Mouse (Mus musculus): Measurements from ENCODE around the gene Gpr19.
A peak's percentile ranks its signal among the peaks of the same experiment; 100 is the strongest.

The Gpr19 gene

DNA sequence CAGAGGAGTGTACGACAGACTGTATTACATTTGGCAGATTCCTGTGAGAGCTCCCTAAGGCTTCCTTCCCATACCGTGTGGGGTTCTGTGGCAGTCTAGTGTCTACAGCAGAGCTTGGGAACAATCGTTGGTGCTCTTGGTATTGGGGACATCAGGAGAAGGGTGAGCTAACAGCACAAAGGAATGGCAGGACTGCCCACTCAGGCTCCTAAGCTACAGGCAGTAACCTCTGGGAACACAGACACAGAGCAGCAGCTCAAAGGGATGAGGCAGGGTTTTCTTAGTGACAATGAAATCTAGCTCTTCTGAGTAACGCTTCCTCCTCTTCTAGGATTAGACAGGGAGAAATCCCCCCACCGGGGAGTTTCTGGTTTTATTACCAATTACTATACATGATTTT lies 11.4 kb downstream of the Gpr19 start:
- DNase-seq = peak; percentile 22

DNA sequence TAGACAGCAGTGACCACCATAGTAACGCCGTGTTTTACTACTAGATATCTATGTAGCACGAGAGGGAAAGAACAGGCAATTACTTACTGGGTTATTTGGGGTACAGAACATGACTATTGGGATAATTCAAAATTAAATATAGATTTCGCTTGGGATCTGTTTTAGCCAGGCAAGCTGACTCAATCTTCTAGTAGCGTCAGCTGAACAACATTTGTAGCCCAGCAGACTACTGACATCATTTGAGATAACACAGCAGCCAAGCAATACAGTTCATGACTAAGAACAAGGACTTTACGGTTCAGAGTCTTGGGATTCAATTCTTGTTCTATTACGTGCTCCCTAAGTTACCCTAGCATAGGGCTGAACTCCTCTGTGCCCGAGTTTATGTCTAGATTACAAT lies 11.9 kb downstream of the Gpr19 start:
- no peak for DNase-seq

DNA sequence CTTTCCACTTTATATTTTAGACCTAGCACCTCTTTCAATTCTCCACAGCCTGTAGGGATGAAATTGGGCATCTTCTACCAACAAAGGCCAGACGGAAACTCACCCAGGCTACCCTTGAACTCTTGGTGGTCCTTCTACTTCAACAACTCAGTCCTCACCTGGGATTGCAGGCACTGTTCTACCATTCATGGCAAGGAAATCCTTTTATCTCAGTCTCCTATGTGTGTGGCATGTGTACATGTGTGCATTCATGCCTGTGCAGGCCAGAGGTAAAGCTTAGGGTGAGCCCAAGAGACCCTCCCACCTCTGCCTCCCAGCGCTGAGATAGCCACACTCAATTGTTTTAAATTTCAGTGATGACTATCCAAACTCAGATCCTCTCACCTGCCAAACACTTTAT lies 12.9 kb downstream of the Gpr19 start:
- DNase-seq = no peak

DNA sequence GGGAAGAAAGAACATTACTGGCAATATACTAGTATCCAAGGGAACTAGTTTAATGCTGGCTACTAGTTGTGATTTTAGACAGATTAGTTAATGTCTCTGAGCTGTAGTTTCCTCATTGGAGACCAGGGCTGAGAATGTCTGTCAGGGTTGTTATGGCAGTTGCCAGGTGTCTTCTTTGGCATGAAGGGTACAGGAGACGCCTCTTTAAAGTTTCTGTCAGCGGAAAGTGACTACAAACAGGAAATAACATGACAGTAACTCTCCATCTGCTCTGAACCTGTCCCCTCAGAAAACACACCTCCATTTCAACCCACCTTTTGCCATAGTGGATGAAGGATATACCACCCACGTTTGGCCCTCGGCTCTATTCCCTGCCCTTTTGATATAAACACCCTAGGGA lies 14.7 kb downstream of the Gpr19 start:
- DNase-seq = no peak

DNA sequence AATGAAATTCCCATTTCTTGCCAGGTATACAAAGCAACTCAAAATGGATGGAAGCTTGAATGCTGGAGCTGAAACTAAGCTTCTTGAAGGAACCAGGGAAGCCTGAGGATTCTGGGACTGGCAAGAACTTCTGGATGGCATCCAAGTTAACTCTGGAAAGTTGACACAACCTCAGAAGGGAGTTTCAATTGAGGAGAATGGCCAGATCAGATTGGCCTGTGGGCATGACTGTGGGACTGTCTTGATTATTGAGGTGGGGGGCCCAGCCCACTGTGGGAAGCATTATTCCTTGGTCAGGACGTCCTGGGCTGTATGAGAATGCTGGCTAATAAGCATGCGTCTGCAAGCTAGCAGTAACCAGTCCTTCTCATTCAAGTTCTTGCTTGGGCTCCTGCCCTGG lies 18.3 kb downstream of the Gpr19 start:
- DNase-seq = no peak

DNA sequence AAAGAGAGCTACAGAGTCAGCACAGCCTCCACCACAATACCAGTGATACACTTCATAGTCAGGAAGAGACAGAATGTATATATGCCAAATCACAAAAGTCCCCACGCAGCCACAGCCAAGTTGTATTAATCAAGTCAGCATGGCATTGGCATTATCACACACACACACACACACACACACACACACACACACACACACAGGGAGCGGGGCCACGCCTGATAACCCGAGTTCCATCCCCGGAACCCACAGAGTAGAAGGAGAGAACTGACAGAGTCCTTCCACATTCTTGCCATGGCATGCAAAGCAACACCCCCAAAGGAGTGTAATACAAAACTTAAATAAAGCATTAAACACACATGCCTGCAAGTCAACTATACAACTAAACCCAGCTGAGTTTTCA lies 18.8 kb downstream of the Gpr19 start:
- DNase-seq = no peak

DNA sequence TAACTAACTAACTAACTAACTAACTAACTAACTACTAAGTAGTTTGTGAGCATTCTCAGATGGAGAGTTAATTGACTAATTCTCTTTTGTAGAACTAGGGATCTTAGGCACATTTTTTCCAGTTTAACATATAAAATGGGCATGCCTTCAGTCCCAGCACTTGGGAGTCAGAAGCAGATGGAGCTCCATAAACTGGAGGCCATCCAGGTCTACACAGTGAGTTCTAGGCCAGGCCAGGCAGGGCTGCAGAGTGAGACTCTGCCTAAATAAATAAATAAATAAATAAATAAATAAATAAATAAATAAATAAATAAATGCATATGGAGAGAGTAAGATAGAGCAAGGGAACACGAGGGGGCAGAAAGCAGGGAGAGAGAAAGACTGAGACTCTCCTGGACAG lies 20.5 kb downstream of the Gpr19 start:
- DNase-seq = no peak

DNA sequence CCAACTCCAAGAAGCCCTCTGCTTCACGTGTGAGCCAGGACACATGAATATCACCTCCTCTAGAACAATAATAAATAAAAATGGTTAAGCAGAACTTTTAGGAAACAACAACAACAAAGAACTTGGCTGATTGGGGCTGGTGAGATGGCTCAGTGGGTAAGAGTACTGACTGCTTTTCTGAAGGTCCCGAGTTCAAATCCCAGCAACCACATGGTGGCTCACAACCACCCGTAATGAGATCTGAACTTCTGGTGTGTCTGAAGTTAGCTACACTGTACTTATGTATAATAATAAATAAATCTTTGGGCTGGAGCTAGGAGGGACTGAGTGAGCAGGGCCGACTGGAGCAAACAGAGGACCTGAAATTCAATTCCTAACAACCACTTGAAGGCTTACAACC lies 21.1 kb downstream of the Gpr19 start:
- no peak for DNase-seq

DNA sequence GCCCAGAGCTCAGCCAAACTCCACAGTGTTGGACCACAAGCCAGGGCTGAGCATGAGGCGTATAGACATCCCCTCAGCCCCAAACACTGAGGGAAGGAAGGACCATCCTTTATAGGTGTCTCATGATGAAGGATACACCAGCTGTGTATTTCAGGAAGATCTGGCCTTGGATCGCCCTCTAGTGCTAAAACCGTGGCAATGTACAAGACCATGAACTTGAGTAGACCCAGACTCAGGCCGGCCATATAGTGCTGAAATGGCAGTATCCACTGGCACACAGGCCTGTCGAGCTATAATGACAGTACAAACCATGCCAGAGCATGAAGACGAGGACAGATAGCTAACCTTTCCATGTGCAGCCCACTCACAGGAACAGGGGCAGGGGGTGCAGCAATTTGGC lies 21.6 kb downstream of the Gpr19 start:
- DNase-seq = peak; percentile 54

DNA sequence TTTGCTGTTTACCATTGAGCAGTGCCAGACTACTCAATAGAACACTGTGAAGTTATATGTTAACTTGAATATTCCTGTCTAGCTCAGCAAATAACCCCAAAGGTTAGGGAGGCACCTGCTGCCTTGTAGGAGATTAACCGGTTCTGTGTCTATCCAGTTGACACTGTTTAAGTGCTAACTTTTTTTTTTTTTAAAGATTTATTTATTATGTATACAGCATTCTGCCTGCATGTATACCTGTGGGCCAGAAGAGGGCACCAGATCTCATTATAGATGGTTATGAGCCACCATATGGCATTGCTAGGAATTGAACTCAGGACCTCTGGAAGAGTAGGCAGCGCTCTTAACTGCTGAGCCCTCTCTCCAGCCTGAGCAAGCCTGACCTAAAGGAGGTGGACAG lies 25.4 kb downstream of the Gpr19 start:
- no peak for DNase-seq

DNA sequence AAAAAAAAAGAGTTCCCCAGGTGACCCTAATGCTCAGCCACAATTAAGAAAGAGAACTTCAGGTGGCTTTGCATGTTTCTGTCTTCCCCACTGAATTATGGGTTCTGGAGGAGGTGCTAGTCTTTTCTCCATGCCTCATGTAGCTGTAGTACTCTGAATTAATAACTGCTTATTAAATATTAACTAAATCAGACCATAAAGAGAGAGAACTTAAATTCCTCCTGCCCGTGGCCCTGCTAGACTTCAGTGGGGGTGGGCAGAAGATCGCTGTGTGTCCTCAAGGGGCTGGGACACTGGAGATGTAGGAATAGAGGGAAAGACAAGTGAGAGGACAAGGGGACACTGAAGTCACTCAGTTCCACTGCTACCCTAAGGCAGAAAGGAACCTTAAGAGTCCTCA lies 26.1 kb downstream of the Gpr19 start:
- DNase-seq = no peak

DNA sequence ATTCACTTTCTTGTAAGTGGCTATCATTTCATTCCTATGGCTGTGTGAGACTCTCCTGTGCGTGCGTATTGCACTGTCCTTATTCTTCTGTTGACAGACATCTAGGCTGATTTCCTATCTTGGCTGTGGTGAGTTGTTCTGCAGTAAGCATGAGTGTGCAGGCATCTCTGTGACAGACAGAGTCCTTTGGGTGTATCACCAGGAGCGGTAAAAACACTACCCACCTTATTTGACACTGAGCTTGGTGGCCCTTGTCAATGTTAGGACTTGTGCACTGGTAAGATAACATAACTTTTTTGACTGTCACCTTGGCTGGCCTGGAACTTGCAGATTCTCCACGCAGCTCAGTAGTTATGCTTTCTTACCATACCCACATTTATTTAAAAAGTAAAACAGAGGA lies 27.5 kb downstream of the Gpr19 start:
- no peak for DNase-seq

DNA sequence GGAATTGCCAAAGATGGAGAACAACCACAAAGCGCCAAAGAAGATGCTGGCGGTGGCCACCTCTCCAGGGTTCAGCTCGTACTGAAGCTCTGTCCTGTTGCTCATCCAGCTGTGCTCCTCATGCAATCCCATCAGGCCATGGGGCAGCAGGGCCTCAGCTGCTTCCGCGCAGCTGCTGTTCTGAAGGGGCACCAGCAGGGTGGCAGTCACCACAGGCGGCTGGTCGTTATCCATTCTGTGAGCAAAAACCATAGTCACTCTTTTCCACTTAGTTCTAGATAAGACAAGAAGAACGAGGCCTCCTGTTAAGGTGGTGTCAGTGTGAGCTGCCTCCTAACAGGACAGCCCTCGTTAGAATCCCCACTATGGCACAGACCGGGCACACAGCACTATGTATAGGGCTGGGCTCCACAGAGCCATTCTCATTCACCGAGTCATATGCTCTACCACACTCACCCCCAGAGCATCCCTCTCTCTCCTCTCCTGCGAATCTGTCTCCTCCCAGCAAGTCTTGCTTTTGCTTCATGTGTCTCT lies 28.1 kb downstream of the Gpr19 start:
- DNase-seq = no peak

DNA sequence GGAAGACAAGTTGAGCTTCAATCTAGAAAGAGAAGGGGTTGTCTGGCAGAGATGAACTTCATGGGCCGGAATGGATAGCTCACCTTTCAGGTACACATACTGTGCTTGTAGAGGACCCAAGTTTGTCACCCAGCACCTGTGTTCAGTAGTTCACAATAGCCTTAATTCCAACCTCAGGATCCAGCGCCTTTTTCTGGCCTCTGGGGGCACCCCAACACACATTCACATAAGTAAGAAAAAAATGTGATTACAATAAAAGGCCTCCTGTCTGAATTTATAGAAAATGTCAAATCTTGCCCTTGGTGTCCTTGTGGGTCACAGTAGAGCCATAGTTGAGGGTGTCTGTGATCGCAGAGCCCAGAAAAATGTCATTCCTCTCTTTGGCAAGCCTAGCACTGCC lies 31.1 kb downstream of the Gpr19 start:
- DNase-seq = no peak

DNA sequence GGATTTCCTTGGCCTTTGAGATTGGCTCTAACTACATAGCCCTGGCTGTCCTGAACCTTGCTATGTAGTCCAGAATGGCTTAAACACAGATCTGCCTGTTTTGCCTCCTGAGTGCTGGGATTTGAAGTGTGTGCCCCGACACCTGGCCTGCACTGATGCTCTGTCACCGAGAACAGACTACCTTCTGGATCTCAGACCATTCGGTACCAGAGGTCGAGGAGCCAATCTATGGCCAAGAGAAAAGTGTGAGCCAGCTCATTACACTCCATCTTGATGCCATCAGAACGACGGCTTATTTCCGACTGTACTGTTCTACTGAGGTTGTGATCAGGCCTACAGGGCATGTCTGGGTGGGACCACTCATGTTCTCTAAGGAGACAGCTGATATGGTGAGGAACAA lies 32.3 kb downstream of the Gpr19 start:
- no peak for DNase-seq

DNA sequence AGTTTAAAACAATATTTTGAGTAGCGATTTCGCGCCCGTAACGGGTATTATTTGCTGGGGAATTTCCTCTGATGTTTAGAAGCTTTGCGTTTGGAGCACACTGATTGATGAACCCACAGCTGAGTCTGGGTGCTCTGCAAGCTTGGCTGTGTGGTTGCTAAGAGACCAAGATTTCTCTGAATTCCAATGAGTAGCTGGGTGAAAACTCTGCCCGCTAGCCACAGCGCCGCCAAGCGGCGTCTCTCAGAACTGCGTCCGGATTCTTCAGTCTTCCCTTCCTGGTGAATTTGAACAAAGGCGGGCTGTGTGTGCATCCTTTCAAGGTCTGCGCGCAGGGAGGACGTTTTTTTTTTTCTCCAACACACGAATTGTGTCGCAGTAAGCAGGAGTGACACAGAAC lies 35.2 kb downstream of the Gpr19 start:
- DNase-seq = peak; percentile 95

DNA sequence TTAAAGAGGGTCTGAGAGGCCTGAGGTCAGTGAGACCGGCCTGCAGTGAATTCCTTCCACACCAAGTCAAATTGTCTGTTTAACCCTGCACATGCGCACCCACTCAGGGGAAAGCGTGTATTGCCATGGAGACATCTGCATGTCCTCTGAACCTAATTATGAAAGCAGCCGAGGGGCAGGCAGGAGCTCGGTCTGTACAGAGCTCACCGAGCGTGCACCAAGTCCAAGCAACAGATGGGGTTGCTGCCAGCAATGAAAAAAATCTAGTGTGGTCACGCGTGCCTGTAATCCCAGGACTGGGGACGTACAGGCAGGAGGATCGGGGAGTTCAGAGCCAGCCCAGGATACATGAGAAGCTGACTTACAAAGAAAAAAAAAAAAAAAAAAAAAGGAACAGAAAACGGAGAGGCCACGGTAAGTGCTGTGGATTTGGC lies 35.7 kb downstream of the Gpr19 start:
- DNase-seq = peak; percentile 76

DNA sequence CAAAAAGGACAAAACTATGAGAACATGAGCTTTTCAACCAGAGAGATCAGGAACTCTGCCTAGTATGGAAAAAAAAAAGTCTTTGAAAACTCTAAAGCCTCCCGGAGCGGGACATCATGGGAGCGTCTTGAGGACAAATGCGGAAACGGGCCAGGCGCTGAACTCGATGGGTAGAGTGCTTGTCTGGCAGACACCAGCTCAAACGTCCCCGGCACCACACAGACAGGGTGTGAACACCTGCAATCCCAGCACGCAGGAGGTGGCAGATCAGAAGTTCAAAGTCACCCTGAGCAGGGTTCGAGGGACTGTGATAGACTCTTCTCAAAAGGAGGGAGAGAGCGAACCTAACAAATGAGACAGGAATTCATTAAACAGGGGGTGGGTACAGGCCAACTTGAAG lies 37.0 kb downstream of the Gpr19 start:
- no peak for DNase-seq

DNA sequence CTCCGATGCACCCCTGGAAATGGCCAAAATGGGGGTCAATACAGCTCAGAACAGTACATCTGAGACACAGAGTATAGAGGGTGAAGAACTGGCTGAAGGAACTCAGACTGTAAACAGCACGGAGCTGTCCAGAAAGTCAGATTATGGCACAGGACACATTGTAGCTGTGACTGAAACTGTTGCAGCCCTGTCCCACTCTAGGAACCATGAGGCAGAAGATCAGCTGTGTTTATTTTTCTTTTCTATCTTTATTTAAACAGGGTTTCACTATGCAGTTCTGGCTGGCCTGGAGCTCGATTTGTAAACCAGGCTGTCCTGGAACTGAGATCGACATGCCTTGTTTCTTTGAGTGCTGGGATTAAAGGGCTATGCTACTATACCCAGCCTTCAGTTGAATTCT lies 38.1 kb downstream of the Gpr19 start:
- no peak for DNase-seq

DNA sequence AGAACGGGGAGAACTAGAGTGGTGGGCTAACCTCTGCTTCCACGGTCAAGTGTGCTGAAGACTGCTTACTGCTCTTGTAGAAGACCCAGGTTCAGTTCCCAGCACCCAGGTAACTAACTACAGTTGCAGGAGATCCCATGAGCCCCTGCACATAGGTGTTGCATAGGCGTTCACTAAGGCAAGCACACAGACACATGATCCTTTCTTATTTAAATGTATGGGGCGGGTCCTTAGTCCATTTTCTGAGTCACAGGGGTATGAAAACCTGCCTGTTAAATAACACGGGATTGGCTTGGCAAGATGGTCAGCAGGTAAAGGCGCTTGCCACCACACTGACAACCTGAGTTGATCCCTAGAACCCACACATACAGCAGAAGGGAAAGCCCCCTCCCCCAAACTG lies 39.4 kb downstream of the Gpr19 start:
- DNase-seq = no peak

DNA sequence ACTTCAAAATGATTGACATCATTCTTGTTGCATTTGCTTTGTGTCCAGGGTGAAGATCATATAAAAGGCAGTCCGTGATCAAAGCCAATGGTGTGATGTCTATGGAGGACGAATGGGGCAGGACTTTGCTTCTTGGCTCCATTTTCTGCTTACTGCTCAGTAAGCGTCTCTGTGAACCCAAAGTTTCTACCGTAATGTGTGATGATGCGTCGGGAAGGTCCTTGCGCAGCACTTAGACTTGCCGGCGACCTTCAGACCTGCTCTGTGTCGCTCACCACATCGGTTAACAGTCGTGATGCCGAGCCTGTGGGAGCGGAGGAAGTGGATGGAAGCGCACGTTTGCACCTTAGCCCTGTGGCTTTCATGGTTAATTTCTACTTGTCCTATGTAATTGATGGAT lies 42.5 kb downstream of the Gpr19 start:
- DNase-seq = no peak

DNA sequence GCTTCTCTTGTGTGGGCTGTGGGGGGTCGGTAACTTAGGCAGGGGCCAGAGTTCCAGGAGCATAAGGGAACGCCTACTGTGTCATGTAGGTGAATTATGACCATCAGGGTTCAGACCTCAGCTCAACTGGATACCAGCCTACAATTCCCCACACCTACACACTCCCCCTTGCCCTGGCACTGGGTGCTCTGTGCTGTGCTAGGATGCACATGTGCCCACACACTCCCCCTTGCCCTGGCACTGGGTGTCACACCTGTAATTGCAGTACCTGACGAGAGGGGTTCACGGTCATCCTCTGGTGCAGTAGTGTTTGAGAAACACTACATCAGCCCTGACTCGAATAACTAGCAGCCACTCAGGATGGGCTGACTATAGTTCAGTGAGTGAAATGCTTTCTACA lies 43.6 kb downstream of the Gpr19 start:
- DNase-seq = no peak

DNA sequence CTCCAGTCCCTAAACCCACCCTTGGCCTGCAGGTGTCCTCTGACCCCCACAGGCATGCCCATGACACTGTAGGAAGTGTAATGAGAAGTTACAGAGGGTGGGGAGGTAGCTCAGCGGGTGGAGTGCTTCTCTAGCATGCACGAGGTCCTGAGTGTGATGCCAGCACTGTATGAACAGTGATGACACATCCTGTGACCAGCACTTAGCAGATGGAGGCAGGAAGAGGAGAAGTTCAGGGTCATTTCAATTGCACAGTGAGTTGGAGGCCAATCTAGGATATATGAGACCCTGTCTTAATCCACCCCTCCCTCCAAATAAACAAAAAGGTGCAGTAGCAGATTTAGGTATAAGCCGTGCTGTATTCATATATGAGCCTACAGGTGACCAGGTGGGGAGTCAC lies 48.4 kb downstream of the Gpr19 start:
- DNase-seq = no peak

DNA sequence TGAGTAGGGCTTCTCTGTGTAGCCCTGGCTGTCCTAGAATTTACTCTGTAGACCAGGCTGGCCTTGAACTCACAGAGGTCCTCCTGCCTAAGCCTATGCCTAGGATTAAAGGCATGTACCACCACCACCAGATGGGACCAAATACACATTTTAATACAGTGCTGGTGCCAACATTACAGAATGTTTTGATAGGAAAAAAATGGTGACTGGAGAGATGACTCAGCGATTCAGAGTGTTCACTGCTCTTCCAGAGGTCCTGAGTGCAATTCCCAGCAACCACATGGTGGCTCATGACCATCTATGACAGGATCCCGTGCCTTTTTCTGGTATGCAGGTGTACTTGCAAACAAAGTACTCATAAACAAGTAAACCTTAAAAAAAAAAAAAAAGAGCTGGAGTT lies 48.9 kb downstream of the Gpr19 start:
- DNase-seq = no peak

DNA sequence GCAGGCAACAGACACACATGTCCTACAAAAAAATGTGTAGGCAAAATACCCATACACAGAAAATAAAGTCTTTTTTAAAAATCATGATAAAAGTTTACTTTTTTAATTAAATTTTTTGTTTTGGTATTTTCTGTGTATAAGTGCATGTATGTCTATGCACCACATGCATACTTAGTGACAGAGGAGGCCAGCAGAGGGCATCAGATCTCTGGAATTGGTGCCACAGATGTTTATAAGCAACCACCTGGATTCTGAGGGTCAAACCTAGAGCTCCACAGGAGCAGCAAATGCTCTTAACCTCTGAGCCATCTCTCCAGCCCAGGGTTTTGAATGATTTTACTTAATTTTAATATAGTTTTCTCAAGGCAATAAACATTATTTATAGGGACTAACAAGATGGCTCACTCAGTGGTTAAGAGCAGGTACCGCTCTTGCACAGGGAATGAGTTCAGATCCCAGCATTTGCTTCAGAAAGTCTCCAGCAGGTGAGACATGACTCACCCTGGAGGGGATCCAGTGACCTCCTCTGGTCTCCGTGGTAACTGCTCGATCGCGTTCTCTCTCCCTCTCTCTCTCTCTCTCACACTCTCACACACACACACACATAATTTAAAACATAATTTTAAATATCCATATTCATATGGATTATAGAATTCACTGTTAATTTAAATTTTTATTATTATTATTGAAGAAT lies 50.0 kb downstream of the Gpr19 start:
- DNase-seq = peak; percentile 57

Data from embryo, embryonic 11 days (tissue).